Mouse (Mus musculus) lung, postnatal 25 days (tissue): Measurements from ENCODE around the gene Mylpf.

Source experiments
- DNase-seq: peaks from one replicate; pipeline ENCODE4 v3.0.0; 2022; ENCODE audit warnings: low spot score

The Mylpf gene

GRCm38 (mm10) chr7:127207374-127208294 is 1.1 kb upstream of the Mylpf start:
- no peak for DNase-seq

- DNase-seq, result no peak
These were observed 466 bp upstream of the Mylpf start, which contains the start of gene Tbc1d10b for GRCm38 (mm10) chr7:127208295-127208552. Tbc1d10b (minus strand) TSS chr7:127208468.

GRCm38 (mm10) chr7:127209851-127210250 is 1.2 kb downstream of the Mylpf start:
- DNase-seq, result no peak

GRCm38 (mm10) chr7:127210266-127210665 is 1.6 kb downstream of the Mylpf start:
- DNase-seq, result no peak

GRCm38 (mm10) chr7:127211014-127211745 is 2.5 kb downstream of the Mylpf start:
- no peak for DNase-seq

GRCm38 (mm10) chr7:127212432-127213250 is 4.0 kb downstream of the Mylpf start:
- no peak for DNase-seq

- peak; percentile 39 for DNase-seq
These were observed 4.8 kb downstream of the Mylpf start for GRCm38 (mm10) chr7:127213485-127213884.

GRCm38 (mm10) chr7:127213930-127214329 is 5.2 kb downstream of the Mylpf start:
- DNase-seq, result no peak

GRCm38 (mm10) chr7:127214521-127214920 is 5.8 kb downstream of the Mylpf start:
- no peak for DNase-seq

GRCm38 (mm10) chr7:127214981-127215871 is 6.5 kb downstream of the Mylpf start:
- DNase-seq, result peak; percentile 83

GRCm38 (mm10) chr7:127216307-127216706 is 7.6 kb downstream of the Mylpf start:
- DNase-seq, result no peak

- DNase-seq, result no peak
These were observed 8.8 kb downstream of the Mylpf start for GRCm38 (mm10) chr7:127217475-127217874.

- DNase-seq, result no peak
These were observed 9.4 kb downstream of the Mylpf start for GRCm38 (mm10) chr7:127217901-127218642.

GRCm38 (mm10) chr7:127218670-127219069 is 10.0 kb downstream of the Mylpf start:
- DNase-seq, result no peak

GRCm38 (mm10) chr7:127220440-127220839 is 11.8 kb downstream of the Mylpf start:
- DNase-seq, result no peak

GRCm38 (mm10) chr7:127223106-127223505 is 14.4 kb downstream of the Mylpf start:
- no peak for DNase-seq

- DNase-seq, result no peak
These were observed 15.1 kb downstream of the Mylpf start for GRCm38 (mm10) chr7:127223515-127224478.

- DNase-seq, result no peak
These were observed 15.9 kb downstream of the Mylpf start for GRCm38 (mm10) chr7:127224616-127225015.
